Mouse (Mus musculus) macrophage (primary cell): ENCODE measurements around the gene Fam111a. TPM values are rescaled to one million over a fixed set of nuclear protein-coding genes. Genes with fewer than 3 reads are reported as not detected.

Experiments
- H3K27ac ChIP-seq: fragments of 350-480 bp; formaldehyde crosslinking; 2 replicates; pipeline ENCODE4 v1.9.0; 2021
- H3K36me3 ChIP-seq: fragments of 350-480 bp; formaldehyde crosslinking; 2 replicates; pipeline ENCODE4 v1.9.0; 2021; ENCODE audit errors: inconsistent target
- H3K4me3 ChIP-seq: fragments of 350-480 bp; formaldehyde crosslinking; 2 replicates; pipeline ENCODE4 v1.9.0; 2021; ENCODE audit errors: inconsistent target
- H3K79me2 ChIP-seq: fragments of 350-480 bp; formaldehyde crosslinking; 2 replicates; pipeline ENCODE4 v1.9.0; 2021; ENCODE audit errors: inconsistent target
- WGBS: methylation state at CpG from one replicate; pipeline ENCODE4 v1.1.7; 2026; ENCODE audit warnings: inconsistent platforms; ENCODE audit not compliant: missing documents; 5-methylcytosine and 5-hydroxymethylcytosine counted together
- polyA plus RNA-seq: library from polyadenylated mRNA; stranded (reverse); fragments of 250-400 nt; gene quantifications from 3 replicates; pipeline ENCODE4 v1.2.4, GENCODE M21; 2018; ENCODE audit warnings: inconsistent platforms

Gene Fam111a
- polyA plus RNA-seq, 1 experiment from 2014 or later, result 125 TPM

GRCm38 (mm10) chr19:12613646-12614045 lies 68.1 kb downstream of the Fam111a start:
- 35% methylated on average over 1 of the region's 1 CpGs for WGBS
- no peaks in the 10 kb centered on the region for H3K79me2 ChIP-seq

GRCm38 (mm10) chr19:12633176-12633575 lies 87.6 kb downstream of the Fam111a start, which contains the start of gene Glyat:
Glyat (plus strand) TSS chr19:12633308.
- Histone ChIP-seq H3K27ac (no peak within 1 kb of the TSS), H3K4me3 (no peak within 1 kb of the TSS), H3K36me3 (no peaks in the 10 kb centered on the region), H3K79me2 (no peaks in the 10 kb centered on the region)
- WGBS, result 57% methylated on average over 4 of the region's 4 CpGs

More at GRCm38 (mm10) chr19:12613646-12614045, 68.1 kb downstream of the Fam111a start:
- no peak overlapping the region for H3K4me3 ChIP-seq
- H3K36me3 ChIP-seq, result no peaks in the 10 kb centered on the region
- H3K27ac ChIP-seq, result no peak overlapping the region

- 86% methylated on average over 3 of the region's 3 CpGs for WGBS
- H3K36me3 ChIP-seq, result no peaks in the 10 kb centered on the region
- no peaks in the 10 kb centered on the region for H3K79me2 ChIP-seq
- no peak overlapping the region for H3K4me3 ChIP-seq
- no peak overlapping the region for H3K27ac ChIP-seq
Observed at GRCm38 (mm10) chr19:12634259-12634658, 88.7 kb downstream of the Fam111a start.

- WGBS, result 82% methylated on average over 4 of the region's 4 CpGs
- Histone ChIP-seq H3K4me3 (no peak overlapping the region), H3K79me2 (no peaks in the 10 kb centered on the region), H3K27ac (no peak overlapping the region), H3K36me3 (no peaks in the 10 kb centered on the region)
Observed at GRCm38 (mm10) chr19:12634963-12635362, 89.4 kb downstream of the Fam111a start.

- no peak overlapping the region for H3K4me3 ChIP-seq
- no peaks in the 10 kb centered on the region for H3K36me3 ChIP-seq
- no peak overlapping the region for H3K27ac ChIP-seq
- H3K79me2 ChIP-seq, result no peaks in the 10 kb centered on the region
- WGBS, result 78% methylated on average over 3 of the region's 3 CpGs
Observed at GRCm38 (mm10) chr19:12636863-12637262, 91.3 kb downstream of the Fam111a start.

- Histone ChIP-seq H3K79me2 (no peaks in the 10 kb centered on the region), H3K36me3 (no peaks in the 10 kb centered on the region), H3K4me3 (no peak overlapping the region), H3K27ac (no peak overlapping the region)
- WGBS, result 92% methylated on average over 1 of the region's 1 CpGs
Observed at GRCm38 (mm10) chr19:12638049-12638448, 92.5 kb downstream of the Fam111a start.

Other genes with a start within 250 kb of the Fam111a start
- not detected in 3 replicates for gene Olfr1436, start 246.6 kb upstream of the Fam111a start, polyA plus RNA-seq
- gene Olfr1437, start 220.6 kb upstream of the Fam111a start, polyA plus RNA-seq, result not detected in 3 replicates
- not detected in 3 replicates for gene Olfr1438-ps1, start 209.8 kb upstream of the Fam111a start, polyA plus RNA-seq
- gene Olfr1440, start 158.5 kb upstream of the Fam111a start, polyA plus RNA-seq, result not detected in 3 replicates
- not detected in 3 replicates for gene Olfr1441, start 128.3 kb upstream of the Fam111a start, polyA plus RNA-seq
- gene Pfpl, start 117.8 kb upstream of the Fam111a start, polyA plus RNA-seq, result not detected in 3 replicates
- 2,177 to 2,766 TPM (median 2,684 TPM) in 3 replicates for gene Mpeg1, start 85.0 kb upstream of the Fam111a start, polyA plus RNA-seq
- 17.5 to 35.6 TPM (median 30.8 TPM) in 3 replicates for gene Dtx4, start 44.3 kb upstream of the Fam111a start, polyA plus RNA-seq
- gene Gm4952, start 54.2 kb downstream of the Fam111a start, polyA plus RNA-seq, result not detected in 3 replicates
- gene Glyat, start 87.6 kb downstream of the Fam111a start, polyA plus RNA-seq, result not detected in 3 replicates
- not detected in 3 replicates for gene Olfr1442, start 124.7 kb downstream of the Fam111a start, polyA plus RNA-seq
- gene Olfr1443, start 132.4 kb downstream of the Fam111a start, polyA plus RNA-seq, result not detected in 3 replicates
- gene Keg1, start 150.0 kb downstream of the Fam111a start, polyA plus RNA-seq, result not detected in 3 replicates
- 0.42 to 0.85 TPM (median 0.52 TPM) in 3 replicates for gene Cntf, start 219.9 kb downstream of the Fam111a start, polyA plus RNA-seq